11 mouse cellular contexts compared by ENCODE assay signal in genomic region chr17:87876295-87877000, GRCm38 (mm10). TPM values are rescaled to one million over a fixed set of nuclear protein-coding genes. Genes with fewer than 3 reads are reported as not detected.
A peak's percentile ranks its signal among the peaks of the same experiment; 100 is the strongest.
DNase-seq lines count a peak whose midpoint lies in the region; ATAC-seq lines count a peak whose summit lies in the region.
"Had no signal": no experiment of that assay in that cellular context is flagged by ENCODE, and none has a peak within 500 bp of the region (broad histone marks: within the 10 kb centered on the region; RNA-seq: fewer than 3 reads in every experiment).

No protein-coding gene starts in this region.

- H3K9me3 ChIP-seq in forebrain, embryonic 11.5 days (ENCODE audit: control insufficient read depth, low read length), result no peaks in the 10 kb centered on the region
- H3K9me3 ChIP-seq in forebrain, embryonic 10.5 days, result no peaks in the 10 kb centered on the region
- H3K9me3 ChIP-seq in intestine, embryonic 16.5 days (ENCODE audit: control insufficient read depth, low read length), result no peaks in the 10 kb centered on the region

- ATAC-seq in forebrain, embryonic 11.5 days (replicated peaks; ENCODE audit: low FRiP score), result no peak
- ATAC-seq in intestine, embryonic 16.5 days, result peak; percentile 51; the same call in 1 of the 2 replicates

- no peak overlapping the region for H3K4me3 ChIP-seq in forebrain, embryonic 11.5 days (ENCODE audit: low read depth, low read length)
- no peak overlapping the region for H3K4me3 ChIP-seq in forebrain, embryonic 10.5 days
- no peak overlapping the region for H3K4me3 ChIP-seq in intestine, embryonic 16.5 days (ENCODE audit: low read length)

- no peak overlapping the region for H3K27ac ChIP-seq in forebrain, embryonic 11.5 days (ENCODE audit: low read depth, low read length)
- H3K27ac ChIP-seq in forebrain, embryonic 10.5 days, result no peak overlapping the region
- no peak overlapping the region for H3K27ac ChIP-seq in intestine, embryonic 16.5 days (ENCODE audit: low read length)

- H3K27me3 ChIP-seq in forebrain, embryonic 11.5 days (ENCODE audit: control insufficient read depth, insufficient read depth, low read length), result no peaks in the 10 kb centered on the region; the same call in 1 of the 2 replicates
- peaks cover 54% of the 10 kb centered on the region for H3K27me3 ChIP-seq in forebrain, embryonic 10.5 days (ENCODE audit: poor library complexity, severe bottlenecking)
- H3K27me3 ChIP-seq in intestine, embryonic 16.5 days (replicated peaks; ENCODE audit: control insufficient read depth, insufficient read depth, low read length), result no peaks in the 10 kb centered on the region

- H3K4me2 ChIP-seq in forebrain, embryonic 11.5 days (ENCODE audit: low read depth, low read length, severe bottlenecking), result no peak overlapping the region
- no peak overlapping the region for H3K4me2 ChIP-seq in intestine, embryonic 16.5 days (ENCODE audit: low read depth, low read length)

- H3K4me1 ChIP-seq in forebrain, embryonic 11.5 days (replicated peaks; ENCODE audit: control insufficient read depth, insufficient read depth, low read length), result peaks cover 16% of the 10 kb centered on the region
- peaks cover 53% of the 10 kb centered on the region for H3K4me1 ChIP-seq in forebrain, embryonic 10.5 days
- no peaks in the 10 kb centered on the region; the same call in 1 of the 2 replicates for H3K4me1 ChIP-seq in intestine, embryonic 16.5 days (ENCODE audit: control insufficient read depth, insufficient read depth, low read length)

- H3K9ac ChIP-seq in forebrain, embryonic 11.5 days (ENCODE audit: low read length), result no peak overlapping the region
- H3K9ac ChIP-seq in intestine, embryonic 16.5 days (ENCODE audit: low read depth, low read length), result no peak overlapping the region

- H3K36me3 ChIP-seq in forebrain, embryonic 11.5 days (ENCODE audit: control insufficient read depth, insufficient read depth, low read length), result no peaks in the 10 kb centered on the region
- no peaks in the 10 kb centered on the region for H3K36me3 ChIP-seq in forebrain, embryonic 10.5 days (replicated peaks)
- no peaks in the 10 kb centered on the region for H3K36me3 ChIP-seq in intestine, embryonic 16.5 days (ENCODE audit: control insufficient read depth, insufficient read depth, low read length)

- DNase-seq in forebrain, embryonic 11.5 days (ENCODE audit: low spot score), result peak; percentile 50
- DNase-seq in forebrain, embryonic 10.5 days (ENCODE audit: extremely low spot score, low spot score), result no peak
- peak; percentile 12 for DNase-seq in urinary bladder, adult 2 months (ENCODE audit: low spot score)
- DNase-seq in urinary bladder, postnatal 25 days (ENCODE audit: low spot score), result no peak
- no peak for DNase-seq in left cerebral cortex, adult 9 months (ENCODE audit: low spot score in 2 of 2)
- no peak for DNase-seq in spleen, adult 18-20 months
- DNase-seq in layer of hippocampus, adult 9-11 months, result no peak
- DNase-seq: kidney, postnatal 14 days had no signal

- 79% methylated on average over 11 of the region's 11 CpGs for WGBS in forebrain, embryonic 11.5 days
- 88% methylated on average over 11 of the region's 11 CpGs for WGBS in forebrain, embryonic 10.5 days
- 77% methylated on average over 11 of the region's 11 CpGs for WGBS in intestine, embryonic 16.5 days

RNA-seq across cellular contexts. Expression of gene Rpl36-ps4, which starts 44.3 kb away (rescaled TPM):
- not detected in 2 replicates for polyA plus RNA-seq in forebrain, embryonic 11.5 days (2014; fragmentation: Nextera tagmentation; extraction: Ambion mirVana)
- polyA plus RNA-seq in forebrain, embryonic 10.5 days (2016; fragmentation: Nextera tagmentation; extraction: Ambion mirVana), result not detected in 2 replicates
- polyA plus RNA-seq in urinary bladder, adult 2 months (2012; rRNA removed), result not detected in 2 replicates
- polyA plus RNA-seq in intestine, embryonic 16.5 days (2015; fragmentation: Nextera tagmentation; extraction: Ambion mirVana), result not detected in 2 replicates
- polyA plus RNA-seq: liver, adult 2 months; midbrain, postnatal 0 days had no signal

Comparison
In these comparisons a context has a peak if more than half of its experiments do, and no peak if none do; other contexts are left out.
1. DNase-seq: peak in forebrain, embryonic 11.5 days (single experiment) and urinary bladder, adult 2 months (single experiment); none in forebrain, embryonic 10.5 days (single experiment), urinary bladder, postnatal 25 days (single experiment), left cerebral cortex, adult 9 months (0 of 2), spleen, adult 18-20 months (0 of 2) and layer of hippocampus, adult 9-11 months (single experiment).